Mouse (Mus musculus): ENCODE measurements at regions not wholly inside any gene's neighbourhood (a gene's known extent, or its start where the extent isn't known, plus 50 kb on each side); places are given as distances from the start of the nearest gene placed in this dataset.

GRCm38 (mm10) chr6:24245591-24245990 lies 77.7 kb upstream of the Slc13a1 start:
- no peak overlapping the region for H3K27ac ChIP-seq
- no peak for TF ChIP-seq CTCF (IDR thresholded peaks at IDR 0.05)
- H3K4me3 ChIP-seq = no peak overlapping the region

GRCm38 (mm10) chr6:24238541-24238940 lies 70.6 kb upstream of the Slc13a1 start:
- Histone ChIP-seq H3K27ac (no peak overlapping the region), H3K4me3 (no peak overlapping the region)
- intact Hi-C loops (cut with DNase I) = no loop called here
- TF ChIP-seq CTCF (IDR thresholded peaks at IDR 0.05) = no peak
- no peak for DNase-seq (ENCODE audit: extremely low spot score in 1 of 2, low spot score in 2 of 2)

More at GRCm38 (mm10) chr6:24245591-24245990, 77.7 kb upstream of the Slc13a1 start:
- no peak for DNase-seq (ENCODE audit: extremely low spot score in 1 of 2, low spot score in 2 of 2)
- intact Hi-C loops (cut with DNase I) = no loop called here

DNA sequence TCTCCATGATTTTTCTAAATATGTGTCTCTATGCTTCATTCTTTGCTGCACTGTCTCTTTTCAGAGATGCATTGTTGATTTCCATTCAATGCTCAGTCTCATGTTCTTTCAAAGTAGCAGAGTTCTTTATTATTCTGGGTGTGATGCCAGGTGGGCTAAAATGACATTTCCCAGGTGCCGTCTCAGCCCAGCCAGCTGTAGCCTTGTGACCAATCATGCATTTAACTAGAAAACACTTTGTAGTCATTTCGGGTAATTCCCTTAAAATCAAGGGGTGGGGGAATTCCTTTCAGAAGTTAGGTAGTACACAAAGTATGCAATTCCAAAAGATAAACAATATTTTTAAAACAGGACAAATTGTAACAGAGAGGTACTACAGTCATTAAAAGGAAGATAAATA lies 70.2 kb upstream of the Slc13a1 start:
- no peak for TF ChIP-seq CTCF (IDR thresholded peaks at IDR 0.05)
- no peak for DNase-seq (ENCODE audit: extremely low spot score in 1 of 2, low spot score in 2 of 2)
- no peak overlapping the region for H3K4me3 ChIP-seq
- intact Hi-C loops (cut with DNase I) = no loop called here
- H3K27ac ChIP-seq = no peak overlapping the region

- Histone ChIP-seq H3K4me3 (no peak overlapping the region), H3K27ac (no peak overlapping the region)
- no peak for TF ChIP-seq CTCF (IDR thresholded peaks at IDR 0.05)
- intact Hi-C loops (cut with DNase I) = no loop called here
- no peak for DNase-seq (ENCODE audit: extremely low spot score in 1 of 2, low spot score in 2 of 2)
Measured at GRCm38 (mm10) chr6:24233626-24234025, 65.7 kb upstream of the Slc13a1 start.

DNA sequence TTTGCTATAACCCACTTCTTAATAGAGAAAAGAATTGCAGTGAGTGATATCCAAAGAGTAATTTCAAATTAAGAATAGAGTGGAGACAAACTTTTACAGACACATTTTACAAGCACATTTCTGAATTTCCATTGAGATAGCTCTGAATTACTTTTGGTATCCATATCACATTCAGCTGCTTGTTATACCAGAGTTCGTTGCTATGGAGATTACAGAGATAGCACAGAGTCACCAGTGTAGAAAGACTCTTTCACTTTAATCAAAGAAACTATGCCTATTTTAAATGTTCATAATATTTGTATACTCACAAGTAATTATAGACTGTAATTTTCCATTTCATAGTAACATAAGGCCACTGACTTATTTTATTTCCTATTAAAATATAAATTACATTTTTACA lies 52.7 kb upstream of the Slc13a1 start:
- no peak overlapping the region for H3K27ac ChIP-seq
- no peak for DNase-seq (ENCODE audit: extremely low spot score in 1 of 2, low spot score in 2 of 2)
- TF ChIP-seq CTCF (IDR thresholded peaks at IDR 0.05) = no peak
- no peak overlapping the region for H3K4me3 ChIP-seq
- intact Hi-C loops (cut with DNase I) = no loop called here

DNA sequence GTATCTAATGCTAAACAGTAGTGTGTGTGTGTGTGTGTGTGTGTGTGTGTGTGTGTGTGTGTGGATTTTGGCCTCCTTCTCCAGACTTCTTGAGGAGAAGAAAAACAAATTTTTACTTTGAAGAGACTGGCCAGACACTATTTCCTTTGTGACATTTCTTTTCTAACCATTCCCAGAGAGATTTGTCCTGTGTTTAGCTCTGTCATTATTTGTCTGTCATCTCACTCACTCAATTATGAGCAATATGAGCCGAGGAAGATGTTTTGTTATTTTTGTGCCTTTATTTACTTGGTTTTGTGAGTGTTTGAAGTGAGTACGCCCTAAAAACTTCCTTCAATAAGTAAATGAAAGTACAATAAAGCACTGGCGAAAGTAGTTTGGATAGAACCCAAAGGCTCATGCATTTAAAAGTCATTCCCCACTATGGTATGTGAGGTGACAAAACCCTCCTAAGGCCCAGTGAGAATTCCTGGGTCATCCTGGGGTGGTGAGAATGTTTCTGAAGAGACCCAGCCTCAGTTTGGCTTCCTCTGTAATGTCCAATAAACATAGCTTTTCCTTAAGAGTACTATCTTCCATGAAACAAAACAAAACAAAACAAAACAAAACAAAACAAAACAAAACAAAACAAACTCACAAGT lies 52.1 kb upstream of the Slc13a1 start:
- TF ChIP-seq CTCF (IDR thresholded peaks at IDR 0.05) = no peak
- no peak for DNase-seq (ENCODE audit: extremely low spot score in 1 of 2, low spot score in 2 of 2)
- Histone ChIP-seq H3K27ac (no peak overlapping the region), H3K4me3 (no peak overlapping the region)
- intact Hi-C loops (cut with DNase I) = no loop called here
